Mouse (Mus musculus) liver, postnatal 0 days (tissue): Measurements from ENCODE around the gene Cela1. TPM values are rescaled to one million over a fixed set of nuclear protein-coding genes. Genes with fewer than 3 reads are reported as not detected.

Experiments used
- ATAC-seq: fragments of 200-750 bp; cut with Nextera tagmentation; 2 replicates; pipeline ENCODE4 v1.8.0; 2017; ENCODE audit warnings: mild to moderate bottlenecking, moderate library complexity
- DNase-seq: peaks from one replicate; pipeline ENCODE4 v3.0.0-alpha.2; 2016
- H3K27ac ChIP-seq: fragments of 300-500 bp; sonication (generic); 2 replicates; pipeline ENCODE4 v1.5.1; 2014; ENCODE audit warnings: antibody characterized with exemption, moderate library complexity, mild to moderate bottlenecking, low read depth
- H3K27me3 ChIP-seq: fragments of 300-500 bp; sonication (generic); 2 replicates; pipeline ENCODE4 v1.6.1; 2014; ENCODE audit warnings: low read length, control low read depth, mixed read lengths; ENCODE audit not compliant: insufficient read depth
- H3K36me3 ChIP-seq: fragments of 300-500 bp; sonication (generic); replicated peaks from 2 replicates; pipeline ENCODE4 v1.6.1; 2014; ENCODE audit warnings: mild to moderate bottlenecking, control low read depth, low read length, moderate library complexity, mixed read lengths; ENCODE audit not compliant: insufficient read depth
- H3K4me1 ChIP-seq: fragments of 300-500 bp; sonication (generic); 2 replicates; pipeline ENCODE4 v1.6.1; 2014; ENCODE audit warnings: antibody characterized with exemption, mild to moderate bottlenecking, control low read depth; ENCODE audit not compliant: insufficient read depth
- H3K4me2 ChIP-seq: fragments of 300-500 bp; sonication (generic); 2 replicates; pipeline ENCODE4 v1.6.1; 2014; ENCODE audit warnings: low read depth, mild to moderate bottlenecking, low read length, moderate library complexity, mixed read lengths
- H3K4me3 ChIP-seq: fragments of 300-500 bp; sonication (generic); 2 replicates; pipeline ENCODE4 v1.5.1; 2014; ENCODE audit warnings: low read depth, low read length
- H3K9ac ChIP-seq: fragments of 300-500 bp; sonication (generic); replicated peaks from 2 replicates; pipeline ENCODE4 v1.6.1; 2014; ENCODE audit warnings: mild to moderate bottlenecking, moderate library complexity
- H3K9me3 ChIP-seq: fragments of 300-500 bp; sonication (generic); 2 replicates; pipeline ENCODE4 v1.6.1; 2016; ENCODE audit warnings: mild to moderate bottlenecking, control low read depth, low read length, mixed read lengths
- CTCF ChIP-seq: sonication (generic); IDR thresholded peaks from 2 replicates; pipeline ENCODE4 v1.5.1; 2016; ENCODE audit warnings: antibody characterized with exemption, low read depth
- EP300 ChIP-seq: IDR thresholded peaks from 2 replicates; pipeline ENCODE4 v1.6.1; 2016; ENCODE audit warnings: antibody characterized with exemption, low read depth, mild to moderate bottlenecking
- WGBS: fragments of 180-500 bp; shearing (Covaris S2); extraction: QIAGEN DNeasy Blood & Tissue Kit; methylation state at CpG from one replicate; pipeline ENCODE4 v1.1.7; 2014; ENCODE audit not compliant: insufficient replicate concordance; 5-methylcytosine and 5-hydroxymethylcytosine counted together
- polyA plus RNA-seq: library from polyadenylated mRNA; unstranded; fragments of >200 nt; fragmentation: Nextera tagmentation; extraction: Ambion mirVana; gene quantifications from 2 replicates; pipeline ENCODE4 v1.2.1, GENCODE M21; 2015

The Cela1 gene
- polyA plus RNA-seq, 1 experiment from 2014 or later, result 29.5 TPM

- H3K4me2 ChIP-seq, result peak overlapping the region; percentile 71
- H3K9me3 ChIP-seq, result no peaks in the 10 kb centered on the region
- 16% methylated on average over 12 of the region's 12 CpGs for WGBS
- H3K27ac ChIP-seq, result peak overlapping the region; percentile 70
- peaks cover 32% of the 10 kb centered on the region for H3K4me1 ChIP-seq
- H3K9ac ChIP-seq, result peak overlapping the region; percentile 41; the same call in 1 of the 2 replicates
- no peaks in the 10 kb centered on the region for H3K27me3 ChIP-seq
- peak overlapping the region; percentile 52 for H3K4me3 ChIP-seq
- DNase-seq, result no peak
- TF ChIP-seq CTCF (no peak), EP300 (no peak)
- H3K36me3 ChIP-seq, result no peaks in the 10 kb centered on the region
- ATAC-seq, result no peak
Observed at GRCm38 (mm10) chr15:100666851-100667250, 20.9 kb downstream of the Cela1 start.

- Histone ChIP-seq H3K4me3 (peak overlapping the region; percentile 52), H3K9ac (no peak overlapping the region; the same call in 1 of the 2 replicates), H3K36me3 (no peaks in the 10 kb centered on the region; the same call in 1 of the 2 replicates), H3K27ac (peak overlapping the region; percentile 70), H3K9me3 (no peaks in the 10 kb centered on the region), H3K4me2 (peak overlapping the region; percentile 71), H3K27me3 (no peaks in the 10 kb centered on the region), H3K4me1 (peaks cover 32% of the 10 kb centered on the region)
- ATAC-seq (0 out of 2 replicates have a peak, but pooled peaks have one; percentile 19), DNase-seq (peak; percentile 29)
- TF ChIP-seq CTCF, result no peak
- TF ChIP-seq EP300, result no peak
- 6% methylated on average over 7 of the region's 7 CpGs for WGBS
Observed at GRCm38 (mm10) chr15:100666219-100666696, 21.5 kb downstream of the Cela1 start.

- no peaks in the 10 kb centered on the region; the same call in 1 of the 2 replicates for H3K36me3 ChIP-seq
- TF ChIP-seq EP300 (no peak), CTCF (no peak)
- no peaks in the 10 kb centered on the region for H3K27me3 ChIP-seq
- H3K9me3 ChIP-seq, result no peaks in the 10 kb centered on the region
- DNase-seq (no peak), ATAC-seq (no peak)
- H3K4me3 ChIP-seq, result peak overlapping the region; percentile 52
- WGBS, result 35% methylated on average over 9 of the region's 9 CpGs
- H3K4me2 ChIP-seq, result peak overlapping the region; percentile 71
- H3K27ac ChIP-seq, result peak overlapping the region; percentile 70
- H3K4me1 ChIP-seq, result peaks cover 32% of the 10 kb centered on the region
- H3K9ac ChIP-seq, result no peak overlapping the region; the same call in 1 of the 2 replicates
Observed at GRCm38 (mm10) chr15:100665411-100666218, 22.1 kb downstream of the Cela1 start.

- Histone ChIP-seq H3K4me1 (peaks cover 32% of the 10 kb centered on the region), H3K9ac (no peak overlapping the region), H3K36me3 (peaks cover 5% of the 10 kb centered on the region; the same call in 1 of the 2 replicates), H3K27ac (peak overlapping the region; percentile 70; the same call in 1 of the 2 replicates), H3K27me3 (no peaks in the 10 kb centered on the region), H3K9me3 (no peaks in the 10 kb centered on the region), H3K4me3 (no peak overlapping the region), H3K4me2 (peak overlapping the region; percentile 71)
- ATAC-seq (no peak), DNase-seq (peak; percentile 51)
- TF ChIP-seq CTCF (no peak), EP300 (no peak)
- 40% methylated on average over 9 of the region's 9 CpGs for WGBS
Observed at GRCm38 (mm10) chr15:100664813-100665274, 22.9 kb downstream of the Cela1 start.

GRCm38 (mm10) chr15:100660805-100661204, 26.9 kb downstream of the Cela1 start:
- DNase-seq (no peak), ATAC-seq (no peak)
- H3K27ac ChIP-seq, result no peak overlapping the region
- 78% methylated on average over 5 of the region's 5 CpGs for WGBS
- H3K36me3 ChIP-seq, result peaks cover 10% of the 10 kb centered on the region
- H3K9ac ChIP-seq, result no peak overlapping the region
- no peak overlapping the region for H3K4me2 ChIP-seq
- TF ChIP-seq CTCF (no peak), EP300 (no peak)
- H3K4me1 ChIP-seq, result peaks cover 17% of the 10 kb centered on the region
- H3K9me3 ChIP-seq, result no peaks in the 10 kb centered on the region
- no peak overlapping the region for H3K4me3 ChIP-seq
- no peaks in the 10 kb centered on the region for H3K27me3 ChIP-seq

GRCm38 (mm10) chr15:100660306-100660705, 27.4 kb downstream of the Cela1 start:
- H3K27me3 ChIP-seq, result no peaks in the 10 kb centered on the region
- no peak for ATAC-seq
- no peak overlapping the region for H3K27ac ChIP-seq
- peaks cover 10% of the 10 kb centered on the region for H3K36me3 ChIP-seq
- peaks cover 14% of the 10 kb centered on the region for H3K4me1 ChIP-seq
- H3K9ac ChIP-seq, result no peak overlapping the region
- TF ChIP-seq EP300, result no peak
- no peak for TF ChIP-seq CTCF
- no peak overlapping the region for H3K4me3 ChIP-seq
- no peaks in the 10 kb centered on the region for H3K9me3 ChIP-seq
- H3K4me2 ChIP-seq, result no peak overlapping the region
- WGBS, result 78% methylated on average over 9 of the region's 9 CpGs
- no peak for DNase-seq
